Mouse (Mus musculus): ENCODE results near the gene Fbrs. TPM values are rescaled to one million over a fixed set of nuclear protein-coding genes. Genes with fewer than 3 reads are reported as not detected.
"Not testable (repeated sequence)": the region's sequence is repeated elsewhere in the genome, so short reads cannot be mapped to it uniquely, and the experiment has no call there.

Gene Fbrs
- polyA plus RNA-seq, 1 experiment from 2014 or later, result 15.3 TPM

- Histone ChIP-seq H3K4me3 (peak overlapping the region; percentile 99), H3K4me2 (peak overlapping the region; percentile 98), H3K9ac (peak overlapping the region; percentile 98), H3K9me3 (no peaks in the 10 kb centered on the region), H3K27ac (peak overlapping the region; percentile 98), H3K4me1 (peaks cover 26% of the 10 kb centered on the region), H3K27me3 (no peaks in the 10 kb centered on the region), H3K36me3 (peaks cover 58% of the 10 kb centered on the region)
- whole genome bisulfite sequencing, result under 1% methylated on average over 50 of the region's 50 CpGs
- ATAC-seq (ENCODE audit: insufficient number of reproducible peaks, insufficient read depth, low FRiP score, low TSS enrichment, low read depth), result peak; percentile 93
Observed at GRCm38 (mm10) chr7:127477687-127478634, 1.0 kb upstream of the Fbrs start.

- ATAC-seq (ENCODE audit: insufficient number of reproducible peaks, insufficient read depth, low FRiP score, low TSS enrichment, low read depth), result no peak
- peaks cover 26% of the 10 kb centered on the region for H3K4me1 ChIP-seq
- no peaks in the 10 kb centered on the region for H3K27me3 ChIP-seq
- H3K9ac ChIP-seq, result peak overlapping the region; percentile 98
- 4% methylated on average over 48 of the region's 48 CpGs for WGBS
- H3K36me3 ChIP-seq, result peaks cover 61% of the 10 kb centered on the region
- peak overlapping the region; percentile 98 for H3K4me2 ChIP-seq
- peak overlapping the region; percentile 99 for H3K4me3 ChIP-seq
- peak overlapping the region; percentile 98 for H3K27ac ChIP-seq
- H3K9me3 ChIP-seq, result no peaks in the 10 kb centered on the region
Observed at GRCm38 (mm10) chr7:127479318-127480225, 573 bp downstream of the Fbrs start.

- no peaks in the 10 kb centered on the region for H3K9me3 ChIP-seq
- H3K4me3 ChIP-seq, result peak overlapping the region; percentile 99
- H3K4me1 ChIP-seq, result peaks cover 26% of the 10 kb centered on the region
- peaks cover 61% of the 10 kb centered on the region for H3K36me3 ChIP-seq
- H3K27ac ChIP-seq, result no peak overlapping the region
- H3K27me3 ChIP-seq, result no peaks in the 10 kb centered on the region
- WGBS, result 55% methylated on average over 2 of the region's 2 CpGs
- H3K9ac ChIP-seq, result peak overlapping the region; percentile 98
- H3K4me2 ChIP-seq, result peak overlapping the region; percentile 98
- ATAC-seq (ENCODE audit: insufficient number of reproducible peaks, insufficient read depth, low FRiP score, low TSS enrichment, low read depth), result no peak
Observed at GRCm38 (mm10) chr7:127480321-127480720, 1.3 kb downstream of the Fbrs start.

GRCm38 (mm10) chr7:127485416-127485815 is 6.4 kb downstream of the Fbrs start:
- no peak overlapping the region for H3K4me3 ChIP-seq
- H3K9me3 ChIP-seq, result no peaks in the 10 kb centered on the region
- no peak overlapping the region for H3K27ac ChIP-seq
- H3K4me2 ChIP-seq, result no peak overlapping the region
- peak overlapping the region; percentile 32; the same call in 1 of the 2 replicates for H3K9ac ChIP-seq
- peaks cover 9% of the 10 kb centered on the region for H3K4me1 ChIP-seq
- H3K27me3 ChIP-seq, result no peaks in the 10 kb centered on the region
- WGBS, result 94% methylated on average over 5 of the region's 5 CpGs
- peaks cover 95% of the 10 kb centered on the region for H3K36me3 ChIP-seq
- ATAC-seq (ENCODE audit: insufficient number of reproducible peaks, insufficient read depth, low FRiP score, low TSS enrichment, low read depth), result no peak

GRCm38 (mm10) chr7:127488364-127488763 is 9.4 kb downstream of the Fbrs start:
- not testable (repeated sequence) for ATAC-seq (ENCODE audit: insufficient number of reproducible peaks, insufficient read depth, low FRiP score, low TSS enrichment, low read depth); H3K9me3 ChIP-seq; H3K4me2 ChIP-seq; H3K9ac ChIP-seq; H3K4me1 ChIP-seq; H3K27ac ChIP-seq; H3K4me3 ChIP-seq; H3K27me3 ChIP-seq
- H3K36me3 ChIP-seq, result peaks cover 91% of the 10 kb centered on the region
- WGBS, result 82% methylated on average over 5 of the region's 5 CpGs

- Histone ChIP-seq H3K9ac (no peak overlapping the region), H3K27ac (no peak overlapping the region), H3K4me3 (no peak overlapping the region), H3K36me3 (peaks cover 74% of the 10 kb centered on the region), H3K4me1 (no peaks in the 10 kb centered on the region), H3K4me2 (no peak overlapping the region), H3K9me3 (no peaks in the 10 kb centered on the region), H3K27me3 (no peaks in the 10 kb centered on the region)
- 92% methylated on average over 7 of the region's 7 CpGs for WGBS
- no peak for ATAC-seq (ENCODE audit: insufficient number of reproducible peaks, insufficient read depth, low FRiP score, low TSS enrichment, low read depth)
Observed at GRCm38 (mm10) chr7:127489982-127490381, 11.0 kb downstream of the Fbrs start.

GRCm38 (mm10) chr7:127491846-127492245 is 12.8 kb downstream of the Fbrs start:
- Histone ChIP-seq H3K4me2 (no peak overlapping the region), H3K9me3 (no peaks in the 10 kb centered on the region), H3K27me3 (no peaks in the 10 kb centered on the region), H3K9ac (no peak overlapping the region), H3K36me3 (peaks cover 56% of the 10 kb centered on the region), H3K4me3 (no peak overlapping the region), H3K4me1 (no peaks in the 10 kb centered on the region), H3K27ac (no peak overlapping the region)
- ATAC-seq (ENCODE audit: insufficient number of reproducible peaks, insufficient read depth, low FRiP score, low TSS enrichment, low read depth), result no peak
- WGBS, result 95% methylated on average over 3 of the region's 3 CpGs

- Histone ChIP-seq H3K36me3 (peaks cover 30% of the 10 kb centered on the region), H3K9me3 (no peaks in the 10 kb centered on the region), H3K4me1 (no peaks in the 10 kb centered on the region), H3K9ac (no peak overlapping the region), H3K27ac (no peak overlapping the region), H3K4me2 (no peak overlapping the region), H3K27me3 (no peaks in the 10 kb centered on the region), H3K4me3 (no peak overlapping the region)
- ATAC-seq (ENCODE audit: insufficient number of reproducible peaks, insufficient read depth, low FRiP score, low TSS enrichment, low read depth), result no peak
Observed at GRCm38 (mm10) chr7:127494648-127495047, 15.6 kb downstream of the Fbrs start.

GRCm38 (mm10) chr7:127497382-127497781 is 18.4 kb downstream of the Fbrs start:
- H3K4me3 ChIP-seq, result no peak overlapping the region
- H3K27ac ChIP-seq, result no peak overlapping the region
- no peak for ATAC-seq (ENCODE audit: insufficient number of reproducible peaks, insufficient read depth, low FRiP score, low TSS enrichment, low read depth)
- H3K4me1 ChIP-seq, result no peaks in the 10 kb centered on the region
- WGBS, result 83% methylated on average over 2 of the region's 2 CpGs
- H3K36me3 ChIP-seq, result peaks cover 3% of the 10 kb centered on the region
- H3K9me3 ChIP-seq, result no peaks in the 10 kb centered on the region
- H3K27me3 ChIP-seq, result no peaks in the 10 kb centered on the region
- no peak overlapping the region for H3K4me2 ChIP-seq
- no peak overlapping the region for H3K9ac ChIP-seq

GRCm38 (mm10) chr7:127498407-127498806 is 19.4 kb downstream of the Fbrs start:
- Histone ChIP-seq H3K36me3 (no peaks in the 10 kb centered on the region), H3K9ac (no peak overlapping the region), H3K9me3 (no peaks in the 10 kb centered on the region), H3K4me2 (no peak overlapping the region), H3K4me1 (no peaks in the 10 kb centered on the region), H3K27me3 (no peaks in the 10 kb centered on the region), H3K27ac (no peak overlapping the region), H3K4me3 (no peak overlapping the region)
- WGBS, result 43% methylated on average over 3 of the region's 3 CpGs
- ATAC-seq (ENCODE audit: insufficient number of reproducible peaks, insufficient read depth, low FRiP score, low TSS enrichment, low read depth), result no peak

GRCm38 (mm10) chr7:127508291-127508690 is 29.3 kb downstream of the Fbrs start:
- Histone ChIP-seq H3K9ac (no peak overlapping the region), H3K4me2 (no peak overlapping the region), H3K9me3 (no peaks in the 10 kb centered on the region), H3K36me3 (no peaks in the 10 kb centered on the region), H3K4me3 (no peak overlapping the region), H3K27me3 (no peaks in the 10 kb centered on the region), H3K4me1 (peaks cover 6% of the 10 kb centered on the region), H3K27ac (no peak overlapping the region)
- WGBS, result 94% methylated on average over 3 of the region's 3 CpGs
- no peak for ATAC-seq (ENCODE audit: insufficient number of reproducible peaks, insufficient read depth, low FRiP score, low TSS enrichment, low read depth)
